Mouse (Mus musculus) kidney, postnatal 14 days (tissue): ENCODE measurements at regions not wholly inside any gene's neighbourhood (a gene's known extent, or its start where the extent isn't known, plus 50 kb on each side); places are given as distances from the start of the nearest gene placed in this dataset.
"Not testable (repeated sequence)": the region's sequence is repeated elsewhere in the genome, so short reads cannot be mapped to it uniquely, and the experiment has no call there.

ENCODE experiments used
- DNase-seq: peaks from one replicate; pipeline ENCODE4 v3.0.0; 2022; ENCODE audit warnings: mixed read lengths

DNA sequence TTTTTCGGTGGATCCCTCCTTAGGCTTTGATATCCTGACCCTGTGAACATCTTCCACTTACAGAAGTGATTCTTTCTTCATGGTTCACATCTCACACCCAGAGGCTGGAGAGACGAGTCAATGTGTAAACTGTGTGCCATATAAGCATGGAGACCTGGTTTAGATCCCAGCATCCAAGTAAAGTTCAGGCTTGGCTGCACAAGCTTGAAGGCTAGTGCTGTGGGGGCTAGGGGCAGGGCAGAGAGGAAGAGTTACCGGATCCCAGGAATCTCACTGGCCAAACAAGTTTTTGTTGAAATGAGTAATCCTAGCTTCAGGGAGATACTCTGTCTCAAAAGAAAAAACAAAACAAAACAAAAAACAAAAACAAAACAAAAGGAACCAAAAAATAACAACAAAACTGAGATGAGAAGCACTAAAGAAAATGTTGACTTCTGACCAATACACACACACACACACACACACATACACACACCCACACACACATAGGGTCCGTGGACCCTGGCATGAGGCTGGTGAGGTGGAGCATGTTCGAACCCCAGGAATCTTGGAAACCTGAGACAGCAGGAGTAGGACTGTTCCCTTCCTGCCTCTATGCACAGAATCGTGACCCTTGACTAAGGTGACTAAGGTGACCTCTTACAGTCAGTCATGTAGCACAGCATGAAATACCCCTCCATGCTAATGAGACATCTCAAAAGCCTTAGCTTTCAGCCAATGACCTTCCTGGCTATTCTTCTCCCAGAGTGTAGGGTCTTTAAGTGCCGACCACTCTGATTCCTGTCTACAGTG is 55.2 kb downstream of the Gm12728 start:
- DNase-seq, result no peak

DNA sequence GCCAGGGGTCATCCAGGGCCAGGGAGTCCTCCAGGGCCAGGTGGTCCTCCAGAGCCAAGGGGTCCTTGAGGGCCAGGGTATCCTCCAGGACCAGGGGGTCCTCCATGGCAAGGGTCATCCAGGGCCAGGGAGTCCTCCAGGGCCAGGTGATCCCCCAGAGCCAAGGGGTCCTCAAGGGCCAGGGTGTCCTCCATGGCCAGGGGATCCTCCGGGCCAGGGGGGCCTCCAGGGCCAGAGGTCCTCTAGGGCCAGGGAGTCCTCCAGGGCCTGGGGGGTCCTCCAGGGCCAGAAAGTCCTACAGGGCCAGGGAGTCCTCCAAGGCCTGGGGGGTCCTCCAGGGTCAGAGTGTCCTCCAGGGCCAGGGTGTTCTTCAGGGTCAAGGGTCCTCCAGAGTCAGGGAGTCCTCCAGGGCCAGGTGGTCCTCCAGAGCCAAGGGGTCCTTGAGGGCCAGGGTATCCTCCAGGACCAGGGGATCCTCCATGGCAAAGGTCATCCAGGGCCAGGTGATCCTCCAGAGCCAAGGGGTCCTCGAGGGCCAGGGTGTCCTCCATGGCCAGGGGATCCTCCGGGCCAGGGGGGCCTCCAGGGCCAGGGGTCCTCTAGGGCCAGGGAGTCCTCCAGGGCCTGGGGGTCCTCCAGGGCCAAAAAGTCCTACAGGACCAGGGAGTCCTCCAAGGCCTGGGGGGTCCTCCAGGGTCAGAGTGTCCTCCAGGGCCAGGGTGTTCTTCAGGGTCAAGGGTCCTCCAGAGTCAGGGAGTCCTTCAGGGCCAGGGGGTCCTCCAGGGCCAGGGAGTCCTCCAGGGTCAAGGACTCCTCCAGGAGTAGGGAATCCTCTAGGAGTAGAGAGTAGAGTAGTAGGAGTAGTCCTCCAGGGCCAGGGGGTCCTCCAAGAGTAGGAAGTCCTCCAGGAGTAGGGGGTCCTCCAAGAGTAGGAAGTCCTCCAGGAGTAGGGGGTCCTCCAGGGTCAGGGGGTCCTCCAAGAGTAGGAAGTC is 56.6 kb downstream of the Gm12728 start:
- DNase-seq, result not testable (repeated sequence)

DNA sequence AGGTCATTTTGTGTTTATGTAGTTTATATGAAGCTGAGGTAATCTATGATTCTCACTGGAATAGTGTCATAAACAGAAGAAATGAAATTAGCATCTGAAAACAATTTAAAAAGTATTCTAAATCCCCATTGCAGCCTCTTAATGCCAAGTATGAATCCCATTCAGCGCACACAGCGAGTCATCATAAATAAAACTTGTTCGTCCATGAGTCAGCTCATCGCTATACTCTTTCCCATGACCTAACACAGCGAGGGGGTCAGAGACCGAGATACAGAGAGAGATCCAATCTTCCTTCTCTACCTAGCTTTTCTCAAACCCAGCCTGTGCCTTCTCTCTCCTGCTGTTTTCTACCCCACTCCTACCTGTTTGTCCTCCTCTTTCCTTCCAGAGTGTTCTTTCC is 63.4 kb downstream of the Gm12728 start:
- DNase-seq, result no peak

DNA sequence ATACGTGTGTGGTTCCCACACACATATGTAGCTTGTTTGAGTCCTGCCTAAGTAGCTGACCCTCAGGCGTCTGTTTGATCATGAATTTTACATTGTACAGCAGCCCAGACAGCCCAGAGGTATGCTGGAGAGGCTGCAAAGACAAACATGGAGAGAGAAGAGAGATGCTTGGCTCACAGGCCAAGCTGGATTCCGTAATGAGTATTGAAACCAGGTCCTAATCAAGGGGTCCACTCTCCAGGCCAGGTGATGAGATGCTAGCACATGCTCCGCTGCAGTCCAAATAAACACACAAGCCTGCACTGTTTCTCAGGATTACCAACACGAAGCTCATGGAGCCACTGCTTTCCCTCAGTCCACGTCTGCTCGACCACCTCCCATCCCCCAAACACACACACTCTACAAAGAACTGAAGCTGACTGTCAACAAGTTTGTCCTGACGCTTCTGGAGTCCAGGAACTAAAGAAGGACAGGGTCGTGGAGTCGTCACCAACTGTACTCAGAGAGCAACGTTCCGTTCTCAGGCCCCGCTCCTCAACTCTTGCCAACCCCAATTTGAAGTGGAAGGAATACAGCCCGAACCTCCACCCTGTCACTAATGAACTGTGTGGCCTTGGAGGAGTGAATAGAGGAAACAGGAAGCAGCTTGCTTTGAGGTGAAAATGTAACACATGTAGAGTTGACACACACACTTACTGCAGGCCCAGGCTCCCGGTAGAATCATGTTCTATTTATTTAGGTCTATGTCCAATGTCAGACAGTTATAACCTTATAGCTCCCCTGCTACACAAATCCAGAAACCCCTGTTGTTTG is 69.6 kb downstream of the Gm12728 start:
- peak; percentile 25 for DNase-seq

DNA sequence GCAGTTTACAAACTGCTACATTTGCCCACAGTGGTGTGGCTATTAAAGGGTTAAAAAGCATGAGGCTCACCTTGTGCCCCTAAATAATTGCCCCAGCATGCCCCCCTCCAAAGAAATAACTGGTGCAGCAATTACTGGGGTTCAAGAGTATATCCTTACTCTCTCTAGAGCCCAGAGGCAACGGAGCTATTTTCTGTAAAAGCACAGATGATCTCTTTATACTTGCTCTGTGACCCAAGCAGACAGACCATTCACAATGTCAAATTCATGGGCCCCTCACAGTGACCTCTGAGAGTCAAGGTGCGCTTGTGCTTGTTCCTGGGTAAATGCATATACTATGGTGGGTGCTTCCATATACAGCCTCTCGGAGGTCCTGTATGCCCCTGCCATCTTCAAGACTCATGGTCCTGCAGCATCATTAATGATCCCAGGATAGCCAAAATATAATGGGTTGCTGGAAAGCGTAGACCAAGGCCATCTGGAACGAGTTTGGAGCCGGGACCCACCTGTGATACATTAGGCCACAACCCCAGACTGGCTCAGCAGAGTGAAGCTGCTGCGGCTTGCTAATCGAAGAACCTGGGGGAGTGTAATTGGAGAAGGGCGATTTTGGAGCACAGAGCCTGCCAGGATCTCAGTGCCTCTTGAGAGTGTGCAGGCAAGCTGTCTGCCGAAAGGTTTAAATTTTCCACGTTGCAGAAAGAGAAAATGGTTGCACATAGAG is 71.4 kb downstream of the Gm12728 start:
- no peak for DNase-seq

DNA sequence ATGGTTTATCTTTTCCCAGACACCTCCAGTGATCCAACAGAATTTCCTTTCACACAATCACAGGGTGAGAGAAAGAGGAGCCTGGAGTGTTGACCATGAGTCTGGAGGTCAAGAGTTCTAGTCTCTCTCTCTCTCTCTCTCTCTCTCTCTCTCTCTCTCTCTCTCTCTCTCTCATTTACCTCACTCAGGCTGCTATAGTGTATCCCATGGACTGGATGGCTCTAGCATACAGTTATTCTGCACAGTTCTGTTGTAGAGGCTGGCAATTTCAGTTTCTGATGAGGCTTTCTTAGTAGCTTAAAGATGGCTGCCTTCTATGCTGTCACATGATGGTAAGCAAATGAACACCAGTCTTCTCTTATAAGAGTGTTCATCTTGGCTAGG is 72.0 kb downstream of the Gm12728 start:
- DNase-seq, result no peak

DNA sequence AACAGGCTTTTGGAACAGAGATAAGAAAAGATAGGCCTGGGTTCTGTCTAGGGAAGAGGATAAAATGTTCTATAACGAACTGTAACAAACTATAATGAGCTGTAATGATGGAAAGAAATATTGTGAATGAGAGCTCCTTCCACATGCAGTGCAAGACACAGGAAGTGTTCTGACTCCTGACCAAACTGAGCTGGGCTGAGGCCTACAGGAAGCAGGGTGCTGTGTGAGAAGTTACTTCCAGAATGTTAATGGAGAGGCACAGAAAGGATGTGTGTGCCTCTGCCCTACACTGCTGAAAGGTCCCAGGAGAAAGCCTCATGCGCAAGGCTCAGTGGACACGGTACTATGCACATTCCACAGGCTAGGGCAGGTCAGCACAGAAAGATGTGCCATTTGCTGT is 80.8 kb downstream of the Gm12728 start:
- peak; percentile 5 for DNase-seq

DNA sequence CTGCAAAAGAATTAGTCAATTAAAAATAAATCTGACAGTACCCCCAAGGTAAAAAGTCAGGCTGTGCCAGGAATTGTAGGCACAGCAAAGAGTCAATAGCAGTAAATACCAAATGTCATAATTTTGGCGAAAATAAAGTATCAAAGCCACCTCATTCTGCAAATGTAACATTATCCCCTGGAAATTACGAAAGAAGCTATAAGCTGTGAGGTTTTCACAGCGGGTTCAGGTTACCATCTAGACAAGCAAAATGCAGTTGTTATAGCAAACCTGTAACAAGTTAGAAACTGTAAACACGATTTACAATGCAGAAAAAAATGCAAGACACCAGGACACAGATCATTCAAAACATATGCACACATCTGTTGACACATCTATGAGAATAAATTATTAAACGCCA is 87.6 kb downstream of the Gm12728 start:
- no peak for DNase-seq

DNA sequence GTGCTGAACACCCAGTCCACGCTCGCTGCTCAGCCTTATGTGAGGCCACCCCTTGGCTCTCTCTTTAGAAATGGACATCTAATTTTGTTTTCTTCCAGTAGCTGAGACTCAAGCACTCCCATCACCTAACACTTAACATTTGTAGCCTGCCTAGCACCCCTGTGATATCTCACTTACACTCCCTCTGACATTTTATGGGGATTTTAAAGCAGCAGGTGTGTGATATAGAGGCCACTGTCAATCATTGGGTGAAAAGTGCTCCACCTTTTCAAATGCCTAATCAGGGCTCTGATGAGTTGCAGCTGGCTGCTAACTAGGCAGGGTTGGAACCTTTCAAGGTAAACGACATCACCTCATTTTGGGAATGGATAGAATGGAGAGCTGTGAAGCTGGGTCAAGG is 90.2 kb downstream of the Gm12728 start:
- DNase-seq, result no peak

DNA sequence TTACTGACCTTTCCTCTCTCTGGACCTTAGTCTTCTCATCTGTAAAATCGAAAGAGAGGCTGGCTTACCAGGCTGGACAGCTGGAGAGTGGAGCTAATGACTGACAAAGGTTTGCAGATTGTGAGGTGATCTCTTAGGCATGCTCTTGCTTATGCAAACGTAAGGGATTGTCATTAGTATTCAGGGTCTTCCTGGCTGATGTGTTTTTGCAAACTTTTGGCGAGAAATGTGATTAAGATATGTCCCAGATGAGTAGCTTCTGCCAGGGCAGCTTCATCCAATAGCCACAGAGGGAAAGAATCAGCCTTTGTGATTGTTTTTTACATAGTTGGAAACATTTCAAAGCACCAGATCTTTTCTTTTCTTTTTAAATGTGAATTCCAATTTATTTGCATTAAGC is 95.1 kb downstream of the Gm12728 start:
- no peak for DNase-seq

DNA sequence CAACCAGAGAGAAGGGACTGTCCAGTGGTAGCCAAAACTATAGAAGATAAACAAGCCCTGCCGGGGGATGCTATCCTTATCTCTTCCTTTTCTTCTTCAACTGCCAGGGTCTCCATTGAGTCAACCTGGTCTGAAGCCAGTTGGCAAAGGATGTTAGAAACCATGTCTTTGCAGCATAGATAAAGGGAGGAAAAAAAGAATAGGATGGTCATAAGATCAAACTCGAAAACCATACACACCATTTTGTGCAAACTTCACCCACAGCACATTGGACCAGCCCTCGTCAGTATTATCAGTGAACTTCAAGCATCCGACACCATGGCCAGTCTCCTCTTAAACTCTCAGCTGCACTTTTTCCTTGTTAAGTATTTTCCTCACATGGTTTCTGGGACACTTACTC is 101.8 kb downstream of the Gm12728 start:
- no peak for DNase-seq

DNA sequence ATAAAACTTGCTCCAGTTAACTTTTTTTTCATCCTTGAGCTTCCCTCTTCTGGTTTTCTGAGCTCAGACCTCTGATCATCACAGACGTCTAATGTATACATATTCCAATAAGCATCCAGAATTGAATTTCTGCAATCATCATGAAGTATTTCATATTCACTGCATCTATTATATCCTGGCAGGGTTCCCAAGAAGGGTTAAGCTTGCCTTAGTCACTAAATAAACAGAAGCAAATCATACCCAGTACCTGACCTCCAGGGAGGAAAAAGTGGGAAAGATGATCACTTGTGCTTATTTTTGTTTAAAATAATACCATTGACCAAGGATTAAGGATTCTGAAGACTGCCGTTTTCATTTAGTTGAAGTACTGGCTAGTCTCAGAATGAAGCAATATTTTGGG is 102.4 kb downstream of the Gm12728 start:
- DNase-seq, result no peak

DNA sequence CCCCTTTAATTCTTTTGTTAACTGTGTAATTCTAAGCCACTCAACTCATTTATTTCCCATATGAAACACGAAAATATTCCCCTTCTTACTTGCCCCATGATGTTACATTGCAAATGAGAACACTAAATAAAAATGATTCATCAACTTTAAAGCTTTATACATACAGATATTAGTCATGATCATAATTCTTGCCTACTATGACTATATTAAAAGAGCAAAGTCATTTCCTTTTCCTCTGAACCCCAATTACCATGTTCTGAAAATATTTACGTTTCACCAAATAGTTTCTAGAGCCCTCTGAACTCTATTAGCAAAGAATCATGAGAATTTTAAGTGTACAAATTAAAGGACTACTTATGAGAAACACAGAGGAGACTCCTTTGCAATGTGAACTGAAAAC is 105.4 kb downstream of the Gm12728 start:
- no peak for DNase-seq

DNA sequence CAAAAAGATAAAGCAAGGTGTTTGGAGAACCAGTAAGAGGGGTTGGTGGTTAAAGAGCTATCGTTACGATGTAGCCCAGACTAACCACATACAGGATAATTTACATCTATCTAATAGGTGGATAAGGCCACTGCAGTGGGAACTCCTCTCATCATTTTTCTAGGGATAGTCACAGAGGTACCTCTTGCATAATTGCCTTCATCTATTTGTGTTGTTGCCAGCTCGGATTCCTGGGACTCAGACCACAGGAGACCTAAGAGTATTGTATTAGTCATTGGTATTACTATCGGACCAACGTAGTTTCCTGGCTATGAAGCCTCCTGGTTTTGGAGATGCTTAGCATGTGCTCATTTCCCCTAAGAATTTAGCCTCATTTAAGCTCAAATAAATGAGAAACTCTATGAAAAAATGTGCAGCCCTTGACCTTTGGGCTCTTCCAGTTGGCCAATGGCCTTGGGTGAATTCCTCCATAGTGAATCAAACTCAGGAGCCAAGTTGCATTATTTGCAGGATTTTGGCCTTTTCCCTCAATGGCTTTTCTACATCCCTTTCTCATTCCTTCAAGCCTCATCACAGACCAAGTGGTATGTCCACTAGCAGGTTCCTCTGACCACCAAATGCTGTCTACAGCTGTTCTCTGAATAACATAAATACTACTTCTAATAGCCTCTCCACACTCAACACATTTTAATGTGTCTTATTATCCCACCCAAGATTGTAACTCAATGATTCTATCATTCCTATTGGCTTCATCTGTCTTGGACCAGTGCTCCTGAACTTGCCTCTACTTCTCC is 108.6 kb downstream of the Gm12728 start:
- DNase-seq, result no peak

DNA sequence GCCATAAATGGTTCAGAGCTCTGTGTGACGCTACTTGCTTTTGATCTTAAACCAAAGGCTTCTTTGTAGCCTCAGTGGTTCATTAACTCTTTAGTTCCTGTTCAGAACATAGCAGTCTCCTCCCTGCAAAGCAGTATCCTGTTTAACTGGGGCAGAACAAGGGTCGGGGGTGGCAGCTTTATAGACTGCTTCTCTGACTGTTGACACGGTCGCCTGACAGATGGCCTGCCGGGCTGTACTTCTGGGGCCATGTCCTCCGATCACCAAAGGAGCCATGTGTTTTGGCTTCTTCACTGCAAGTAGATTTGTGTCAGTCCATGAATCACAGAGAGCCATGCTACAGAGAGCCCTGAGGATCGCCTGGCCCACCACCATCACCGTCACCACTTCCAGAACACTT is 115.2 kb downstream of the Gm12728 start:
- DNase-seq, result no peak

DNA sequence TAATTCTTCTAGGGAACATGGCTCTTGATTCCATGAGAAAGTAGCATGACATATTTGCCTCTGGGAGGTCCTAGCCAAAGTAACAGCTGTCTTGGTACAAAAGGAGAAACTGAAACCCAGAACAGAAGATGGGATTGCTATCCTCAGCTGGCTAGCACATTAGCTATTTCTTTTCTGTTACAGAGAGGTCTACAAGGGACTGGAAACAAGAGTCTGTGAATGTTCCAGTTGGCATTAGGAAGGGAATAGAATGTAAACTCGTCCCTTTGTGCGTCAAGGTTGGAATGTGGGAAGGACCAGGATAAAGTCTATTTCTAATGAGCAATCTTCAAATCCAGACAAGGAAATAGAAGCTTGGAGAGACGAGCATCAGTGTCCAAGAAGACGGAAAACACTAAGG is 116.7 kb downstream of the Gm12728 start:
- no peak for DNase-seq

DNA sequence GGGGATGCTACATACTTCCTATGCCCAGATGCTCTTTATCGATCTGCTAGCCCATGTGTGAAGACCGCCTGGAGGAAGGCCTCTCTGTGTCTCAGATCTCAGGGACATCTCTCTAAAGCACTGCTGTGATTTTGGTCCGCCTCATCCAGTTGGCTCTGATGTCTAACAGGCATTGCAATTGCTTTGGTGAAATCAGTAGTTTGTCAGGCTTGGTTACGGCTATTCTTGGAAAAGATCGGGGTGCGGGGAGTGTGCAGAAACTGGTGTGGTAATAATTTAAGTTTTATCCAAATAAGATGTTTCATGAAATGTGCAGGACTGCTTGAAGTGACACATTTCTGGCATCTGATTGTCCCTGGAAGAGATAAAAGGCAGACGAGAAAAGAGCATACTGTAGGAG is 117.9 kb downstream of the Gm12728 start:
- no peak for DNase-seq

DNA sequence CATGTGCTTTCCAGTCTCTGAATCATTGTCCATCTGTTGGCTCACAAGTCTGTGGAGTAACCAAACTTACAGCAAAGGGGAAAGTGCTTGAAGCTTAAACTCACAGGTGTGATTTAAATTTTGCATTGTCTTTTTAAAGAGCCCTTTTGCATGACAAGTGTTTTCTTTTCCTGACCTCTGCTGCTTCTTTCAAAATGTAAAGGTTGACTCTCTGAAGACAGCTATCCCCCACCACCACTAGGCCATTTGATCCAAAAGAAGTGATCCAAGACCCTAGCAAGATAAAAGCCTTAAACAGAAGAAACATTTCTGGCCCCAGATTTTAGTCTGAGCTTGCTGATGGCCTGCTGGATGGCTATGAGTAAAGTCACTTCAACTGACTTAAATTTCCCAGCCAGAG is 118.6 kb downstream of the Gm12728 start:
- DNase-seq, result no peak

DNA sequence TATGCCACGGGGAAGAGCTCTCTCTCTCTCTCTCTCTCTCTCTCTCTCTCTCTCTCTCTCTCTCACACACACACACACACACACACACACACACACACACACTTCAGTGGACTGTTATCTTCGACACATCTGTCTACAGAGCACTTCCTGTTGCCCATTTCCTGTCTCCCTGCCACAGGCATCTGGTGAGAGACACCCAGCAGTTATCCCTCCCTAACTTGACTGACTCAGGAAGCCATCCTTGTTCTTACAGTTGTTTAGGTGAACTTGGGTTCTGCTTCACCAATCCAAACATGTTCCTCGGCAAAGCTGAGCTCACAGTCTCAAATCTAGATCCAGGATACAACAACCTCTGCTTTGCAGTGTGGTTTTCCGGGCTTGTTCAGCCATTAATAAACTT is 119.6 kb downstream of the Gm12728 start:
- DNase-seq, result peak; percentile 10

DNA sequence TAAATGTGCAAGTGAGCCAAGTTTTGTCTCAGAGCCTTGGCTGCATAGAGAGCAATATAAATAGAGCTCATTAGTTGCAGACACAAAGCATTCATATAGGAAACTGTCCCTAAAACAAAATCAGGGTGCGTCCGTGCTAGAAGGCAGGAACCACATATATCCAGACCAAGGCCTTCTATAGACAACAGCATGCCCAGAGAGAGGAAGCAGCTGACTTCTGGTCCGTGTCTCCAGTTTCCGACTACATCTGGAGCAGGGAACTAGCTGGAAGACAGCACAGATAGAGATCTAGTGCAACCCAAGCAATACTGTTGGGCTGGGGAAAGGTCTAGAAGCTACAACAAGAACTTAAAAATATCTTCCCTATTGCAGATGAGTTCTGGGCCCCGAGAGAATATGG is 121.0 kb downstream of the Gm12728 start:
- DNase-seq, result no peak

DNA sequence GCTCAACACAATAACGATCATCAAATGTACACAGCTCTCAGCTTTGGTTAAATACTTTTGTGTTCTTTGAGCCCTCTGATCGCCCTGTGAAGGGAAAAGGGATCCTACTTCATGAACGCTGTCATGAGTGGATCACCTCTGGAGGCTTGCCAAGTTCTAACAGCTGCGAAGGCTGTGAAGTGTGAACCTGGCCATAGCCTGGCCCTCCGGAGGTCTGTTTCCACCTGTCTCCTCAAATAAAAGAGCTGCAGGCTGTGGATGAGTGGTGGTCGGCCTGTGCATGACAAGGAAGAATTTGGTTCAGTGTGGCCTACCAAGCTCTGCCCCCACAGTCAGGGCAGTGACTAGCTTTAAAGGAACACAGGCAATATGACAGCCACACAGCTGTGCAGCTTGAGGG is 122.0 kb downstream of the Gm12728 start:
- DNase-seq, result no peak

DNA sequence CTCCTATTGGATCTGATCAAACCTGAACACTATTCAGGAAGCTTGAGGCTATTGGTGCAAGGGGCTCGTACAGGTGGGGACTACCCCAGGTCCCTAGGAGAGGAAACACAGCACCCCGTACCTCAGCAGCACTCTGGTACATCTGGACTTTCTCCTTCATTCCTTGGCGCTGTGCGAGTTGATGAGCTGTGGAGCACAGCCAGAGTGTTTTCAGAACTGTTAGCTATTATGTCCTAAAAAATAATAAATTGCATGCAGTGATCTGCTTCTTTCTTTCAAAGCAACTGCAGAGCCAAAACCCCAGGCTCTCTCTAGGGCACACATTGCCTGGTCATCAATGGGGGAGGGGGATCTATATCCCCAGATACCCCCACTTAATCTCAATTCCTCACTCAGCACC is 122.6 kb downstream of the Gm12728 start:
- DNase-seq, result no peak
